Mouse (Mus musculus) layer of hippocampus, adult 18-20 months (tissue): Measurements from ENCODE around the gene Spsb4. TPM values are rescaled to one million over a fixed set of nuclear protein-coding genes. Genes with fewer than 3 reads are reported as not detected.
A peak's percentile ranks its signal among the peaks of the same experiment; 100 is the strongest.

Experiments
- DNase-seq, 2 experiments: peaks; one replicate each; pipeline ENCODE4 v3.0.0; 2022; ENCODE audit warnings: low spot score in 2 of 2
- total RNA-seq, 2 experiments: library from RNA; stranded (reverse); gene quantifications; 2 replicates each; pipeline ENCODE4 v1.2.3; 2021

Spsb4 gene
- total RNA-seq, 2 experiments from 2014 or later: 4.8 to 5.0 TPM

- DNase-seq: no peak
Observed at GRCm38 (mm10) chr9:96980037-96980997, 38.3 kb downstream of the Spsb4 start.

DNA sequence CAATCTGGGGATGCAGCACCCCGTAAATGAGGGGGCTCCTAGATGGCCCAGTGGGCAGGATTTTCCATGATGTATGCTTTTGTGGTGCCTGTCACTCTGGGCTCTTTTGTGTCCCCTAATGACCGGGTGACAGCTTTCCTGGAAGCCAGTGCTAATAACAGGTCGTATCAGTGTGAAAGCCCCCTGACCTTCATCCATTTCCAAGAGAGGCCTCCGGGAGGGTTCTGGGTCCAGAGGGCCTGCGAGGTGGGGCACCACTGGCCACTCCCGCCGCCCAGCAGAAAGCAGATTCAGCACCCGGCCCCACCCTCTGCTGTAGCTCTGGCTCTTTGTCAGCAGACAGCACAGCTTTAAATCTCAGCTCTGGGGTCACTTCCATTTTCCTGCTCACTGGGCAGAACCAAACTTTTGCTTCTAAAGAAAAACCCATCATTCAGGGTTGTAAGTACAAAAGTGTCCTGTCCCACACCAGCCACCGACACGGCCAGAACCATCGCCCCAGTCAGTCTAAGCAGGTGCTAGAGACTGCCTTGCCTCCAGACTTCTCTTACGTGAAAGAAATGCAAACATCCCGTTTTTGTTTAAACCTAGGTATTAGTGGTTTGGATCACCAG lies 39.1 kb downstream of the Spsb4 start:
- DNase-seq: no peak

DNA sequence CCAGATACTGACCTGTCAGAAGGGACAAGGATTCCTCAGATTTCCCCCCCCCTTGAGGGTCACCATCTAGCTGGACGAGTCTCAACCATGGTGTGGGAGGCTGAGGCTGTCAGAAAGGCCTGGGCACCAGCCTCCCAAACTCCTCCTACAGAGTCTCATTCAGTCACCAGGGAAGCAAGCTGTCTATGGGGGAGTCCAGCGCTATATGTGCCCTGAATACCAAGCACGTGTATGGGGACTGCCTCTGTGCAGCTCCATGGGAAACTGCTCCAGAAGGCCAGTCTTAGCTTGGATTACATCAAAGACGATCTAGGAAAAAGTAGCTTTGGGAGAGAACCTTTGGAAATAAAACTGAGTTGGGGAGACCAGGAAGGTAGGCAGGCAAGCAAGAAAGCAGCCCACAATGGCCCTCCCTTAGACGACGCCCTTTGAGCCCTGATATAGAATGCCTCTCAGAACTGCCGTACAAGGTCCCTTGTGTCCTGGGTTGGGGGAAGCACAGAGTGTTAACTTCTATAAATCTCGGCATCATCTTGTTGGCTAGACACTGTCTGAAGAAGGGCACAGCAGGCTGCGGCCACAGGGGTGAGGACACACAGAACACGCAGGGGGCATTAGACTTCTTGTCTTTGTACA lies 40.4 kb downstream of the Spsb4 start:
- DNase-seq: no peak

GRCm38 (mm10) chr9:96977287-96978145 lies 41.1 kb downstream of the Spsb4 start:
- DNase-seq: peak in 1 of 2 experiments; percentile 7

DNA sequence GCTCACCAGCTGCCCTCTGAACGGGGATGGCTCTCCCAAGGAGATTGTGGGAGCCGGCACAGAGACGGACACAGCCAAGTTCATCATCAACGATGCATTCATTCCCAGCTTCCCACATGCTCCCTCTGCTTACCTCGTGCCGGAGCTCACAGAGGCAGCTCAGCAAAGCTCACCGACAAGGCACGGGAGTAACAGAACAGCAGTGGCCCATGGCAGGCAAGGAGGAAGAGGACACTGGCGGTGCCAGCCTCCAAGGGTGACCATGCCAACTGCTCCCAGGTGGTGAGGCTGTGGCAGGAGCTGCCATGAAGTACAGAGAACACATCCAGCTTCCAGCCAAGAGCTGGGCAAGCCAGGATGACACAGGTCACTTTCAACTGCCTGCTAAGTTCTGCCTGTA lies 45.6 kb downstream of the Spsb4 start:
- no peak for DNase-seq

DNA sequence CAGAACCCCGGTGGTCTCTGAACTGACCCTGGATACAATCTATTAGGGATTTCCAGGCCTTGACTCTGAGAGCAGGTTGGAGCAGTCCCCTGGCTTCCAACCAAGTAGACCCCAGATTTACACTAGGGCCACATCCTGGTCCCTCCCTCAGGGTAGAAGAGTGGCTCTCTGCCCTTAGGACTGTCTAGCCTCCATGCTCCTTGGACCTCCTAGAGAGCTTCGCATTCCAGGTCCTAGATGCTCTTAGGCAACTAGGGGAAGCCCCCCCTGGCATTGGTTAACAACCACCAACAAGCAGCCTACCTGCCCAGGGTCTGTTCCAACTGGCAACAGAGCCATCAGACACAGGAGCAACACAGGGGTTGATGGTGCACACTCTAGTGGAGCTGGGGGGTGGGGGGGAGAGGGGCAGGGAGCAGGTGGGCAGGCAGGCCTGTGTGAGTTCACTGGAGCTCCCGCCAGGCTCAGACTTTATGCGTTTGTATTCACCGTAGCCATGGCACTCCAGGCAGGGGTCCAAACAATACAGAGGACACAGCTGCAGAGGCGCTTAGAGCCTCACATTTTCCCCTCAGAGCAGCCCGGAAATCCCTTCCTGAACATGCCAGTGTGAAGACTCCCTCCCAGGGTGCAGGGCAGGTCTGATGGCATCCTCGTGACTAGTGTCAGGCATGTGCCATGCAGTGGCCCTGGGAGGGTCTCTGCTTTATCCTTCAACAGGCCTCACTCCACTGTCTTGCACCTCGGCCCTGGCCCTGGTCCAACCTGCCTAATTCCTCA lies 46.8 kb downstream of the Spsb4 start:
- DNase-seq: no peak

DNA sequence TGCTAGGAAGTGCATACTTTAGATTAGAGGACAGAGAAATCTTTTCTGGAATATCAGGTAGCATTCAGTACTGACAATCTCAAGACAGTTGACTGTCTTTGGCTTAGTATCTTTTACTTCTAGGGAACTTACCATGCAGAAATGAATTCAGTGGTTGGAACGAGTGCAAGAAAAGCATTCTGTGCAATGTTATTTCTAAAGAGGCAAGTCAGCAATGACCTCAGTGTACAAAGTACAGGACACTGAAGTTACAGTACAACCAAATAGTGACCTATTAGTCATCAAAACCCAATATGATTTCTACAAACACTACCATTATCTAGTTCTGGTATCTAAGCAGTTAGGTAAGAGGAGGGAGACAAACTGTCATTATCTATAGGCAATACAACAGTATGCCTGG lies 51.1 kb downstream of the Spsb4 start:
- no peak for DNase-seq

DNA sequence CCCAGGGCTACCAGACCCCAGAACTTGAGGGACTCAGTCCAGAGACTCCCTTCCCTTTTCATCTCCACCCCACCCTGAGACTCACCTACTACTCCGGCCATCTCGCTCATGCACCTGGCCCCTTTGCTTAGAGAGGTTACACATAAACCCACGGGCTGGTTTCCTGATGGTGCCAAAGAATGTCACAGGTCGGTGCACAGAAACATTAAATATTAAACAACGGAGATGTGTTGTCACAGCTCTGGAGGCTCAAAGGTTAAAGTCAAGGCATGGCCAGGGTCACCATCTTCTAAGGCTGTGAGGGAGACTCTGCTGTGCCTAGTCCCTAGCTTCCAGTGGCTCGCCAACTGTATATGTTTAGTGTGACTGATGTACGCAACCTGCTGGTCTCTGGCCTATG lies 52.2 kb downstream of the Spsb4 start:
- DNase-seq: no peak

- DNase-seq: no peak
Observed at GRCm38 (mm10) chr9:96963443-96964215, 55.0 kb downstream of the Spsb4 start.

DNA sequence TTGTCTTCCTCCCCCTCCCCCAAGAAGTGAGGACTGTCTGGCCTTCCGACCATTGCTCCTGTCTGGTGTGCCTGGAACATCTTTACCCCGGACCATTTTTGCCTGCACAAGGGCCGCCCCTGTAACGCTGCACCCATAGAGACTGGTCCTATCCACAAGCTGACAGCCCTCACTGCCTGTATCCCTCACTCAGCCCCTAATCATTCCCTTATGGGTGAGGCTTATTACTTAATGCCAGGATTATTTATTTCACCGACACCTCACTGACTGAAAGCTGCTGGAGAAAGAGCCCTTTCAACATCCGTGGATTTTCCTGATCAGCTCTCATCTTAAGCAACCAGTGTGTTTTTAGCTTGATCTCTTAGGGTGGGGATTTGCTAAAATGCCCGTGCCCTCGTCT lies 55.9 kb downstream of the Spsb4 start:
- DNase-seq: no peak

DNA sequence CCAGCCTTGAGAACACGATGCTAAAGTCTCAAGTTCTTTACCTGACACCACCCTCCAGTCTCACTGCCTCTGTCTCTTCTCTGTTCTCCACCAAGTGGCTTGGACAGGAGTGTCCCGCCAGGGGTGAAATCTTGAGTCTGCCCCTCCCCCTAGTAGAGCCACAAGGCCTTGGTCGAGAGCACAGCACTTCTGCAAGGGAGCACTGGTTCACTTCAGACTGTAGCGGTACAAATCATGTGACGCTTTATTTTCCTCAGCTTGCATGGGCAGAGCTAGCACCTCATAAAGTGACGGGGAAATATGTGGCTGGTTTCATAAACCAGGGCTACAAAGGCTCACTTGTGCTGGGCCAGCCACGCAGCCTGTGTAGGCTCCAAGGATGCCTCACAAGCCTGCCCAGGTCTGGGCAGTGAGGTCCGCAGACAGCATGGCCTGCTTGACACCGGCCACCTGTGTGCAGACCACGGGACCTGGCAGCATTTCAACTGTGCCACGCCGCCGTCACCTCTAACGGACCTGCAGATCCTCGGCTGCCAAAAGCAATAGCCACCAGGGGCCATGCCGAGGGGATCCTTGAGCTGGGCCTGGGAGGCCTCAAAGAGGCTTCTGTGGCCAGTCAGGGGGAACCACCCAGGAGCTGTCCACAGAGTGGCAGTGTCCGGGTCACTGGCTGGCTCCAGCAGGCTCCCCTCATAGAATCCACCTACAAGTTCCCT lies 56.5 kb downstream of the Spsb4 start:
- DNase-seq: no peak

DNA sequence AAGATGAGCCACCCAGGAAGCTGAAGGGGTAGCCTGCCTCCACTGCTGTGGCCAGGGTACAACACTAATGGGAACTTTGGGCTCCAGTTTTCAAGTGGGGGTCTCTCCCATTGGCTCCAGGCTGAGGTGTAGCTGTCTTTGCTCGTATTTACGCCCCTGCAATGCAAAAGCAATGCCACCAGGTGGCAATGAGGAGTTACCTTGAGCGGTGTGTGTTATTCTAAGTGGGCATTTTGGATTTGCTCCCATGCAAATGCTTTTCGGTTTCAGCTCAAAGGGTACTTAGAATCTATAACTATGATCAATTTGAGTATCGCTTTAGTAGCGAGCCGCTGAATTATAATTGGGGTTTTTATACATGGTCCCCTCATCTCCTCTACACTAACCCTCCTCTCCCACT lies 57.6 kb downstream of the Spsb4 start:
- peak in 1 of 2 experiments; percentile 49 for DNase-seq

DNA sequence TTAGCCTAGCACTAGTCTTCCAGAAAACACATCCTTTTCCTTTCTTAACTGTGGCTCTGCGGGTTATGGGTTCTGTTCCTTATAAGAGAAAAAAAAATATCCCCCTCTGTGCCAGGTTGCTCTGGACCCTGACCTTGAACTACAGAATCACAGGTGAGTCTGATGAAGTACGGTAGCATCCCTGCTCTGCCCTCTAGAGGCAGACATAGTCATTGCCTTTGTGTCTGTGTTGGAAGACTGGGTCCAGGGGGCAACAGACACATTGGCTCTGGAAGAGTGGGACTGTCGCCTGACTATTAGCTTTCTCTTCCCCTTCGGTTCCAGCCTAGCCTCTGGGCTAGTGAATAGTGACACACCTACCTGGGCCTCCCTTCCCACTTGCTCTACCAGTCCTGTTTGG lies 58.4 kb downstream of the Spsb4 start:
- peak in 1 of 2 experiments; percentile 23 for DNase-seq

GRCm38 (mm10) chr9:96959469-96959868 lies 59.2 kb downstream of the Spsb4 start:
- no peak for DNase-seq

GRCm38 (mm10) chr9:96958009-96958615 lies 60.5 kb downstream of the Spsb4 start:
- DNase-seq: no peak

GRCm38 (mm10) chr9:96957298-96957865 lies 61.3 kb downstream of the Spsb4 start:
- no peak for DNase-seq

DNA sequence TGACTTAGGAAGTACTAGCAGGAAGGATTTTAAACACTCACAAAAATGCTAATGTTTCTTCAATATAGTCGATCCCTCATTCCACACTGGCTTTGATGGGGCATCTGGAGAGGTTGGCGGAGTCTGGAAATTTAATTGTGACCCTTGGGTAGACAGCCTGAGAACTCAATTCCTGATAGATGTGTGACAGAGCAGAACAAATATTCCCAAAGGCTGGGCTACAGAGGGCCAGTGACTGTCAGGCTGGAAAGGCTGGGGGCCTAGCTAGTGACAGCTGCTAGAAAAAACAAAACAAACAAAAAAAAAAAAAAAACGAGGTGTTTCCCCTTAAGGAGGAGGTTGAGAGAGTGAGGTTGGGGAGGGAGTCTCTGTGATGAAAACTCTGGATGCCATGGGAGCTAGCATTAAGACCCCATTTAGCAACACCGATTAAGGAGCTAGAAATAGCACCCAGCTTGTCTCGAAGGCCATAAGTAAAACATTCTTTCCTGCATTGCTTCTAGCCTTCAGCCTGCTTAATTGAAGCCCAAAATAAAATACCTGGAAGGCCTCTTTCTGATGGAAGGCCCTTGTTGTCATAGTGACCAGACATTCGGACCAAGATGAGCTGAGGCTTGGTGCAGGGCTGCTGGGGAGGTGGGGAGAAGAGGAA lies 61.9 kb downstream of the Spsb4 start:
- no peak for DNase-seq
